Mouse (Mus musculus) hematopoietic stem cell, adult 5-6 weeks (primary cell): ENCODE measurements around the gene Tmem184a. TPM values are rescaled to one million over a fixed set of nuclear protein-coding genes. Genes with fewer than 3 reads are reported as not detected.

Experiments
- ATAC-seq, 2 experiments: fragments of 125-278 bp in 1 of 2; replicated peaks in 1 of 2; 2 replicates each; pipeline ENCODE4 v1.8.0; 2016 to 2017; ENCODE audit warnings: inconsistent platforms in 2 of 2, mild to moderate bottlenecking in 2 of 2, moderate number of reproducible peaks in 2 of 2, low read depth in 1 of 2, moderate TSS enrichment in 1 of 2; ENCODE audit not compliant: low FRiP score in 2 of 2, poor library complexity in 2 of 2, severe bottlenecking in 2 of 2, insufficient read depth in 1 of 2, low TSS enrichment in 1 of 2
- total RNA-seq: library from RNA; stranded (forward); fragments of 172-1452, 232-1000 nt; gene quantifications from 2 replicates; pipeline ENCODE4 v1.2.3, GENCODE M21; 2017

Gene Tmem184a
- total RNA-seq, 1 experiment from 2014 or later, result 0.30 TPM

GRCm38 (mm10) chr5:139818056-139818455 is 1.7 kb downstream of the Tmem184a start:
- ATAC-seq, result no peak

GRCm38 (mm10) chr5:139817292-139817691 is 2.4 kb downstream of the Tmem184a start:
- peak in 1 of 2 experiments; percentile 34; a peak in 1 of 4 replicates for ATAC-seq

GRCm38 (mm10) chr5:139816445-139816844 is 3.3 kb downstream of the Tmem184a start:
- no peak for ATAC-seq

- ATAC-seq, result no peak
These were observed 3.8 kb downstream of the Tmem184a start for GRCm38 (mm10) chr5:139815964-139816363.

GRCm38 (mm10) chr5:139813963-139814381 is 5.7 kb downstream of the Tmem184a start:
- ATAC-seq, result no peak

GRCm38 (mm10) chr5:139813126-139813490 is 6.6 kb downstream of the Tmem184a start:
- no peak for ATAC-seq

GRCm38 (mm10) chr5:139812398-139813125 is 7.2 kb downstream of the Tmem184a start:
- no peak for ATAC-seq

- ATAC-seq, result no peak
These were observed 7.9 kb downstream of the Tmem184a start for GRCm38 (mm10) chr5:139811677-139812397.

- ATAC-seq, result no peak
These were observed 10.3 kb downstream of the Tmem184a start for GRCm38 (mm10) chr5:139809397-139809796.

- ATAC-seq, result no peak
These were observed 13.8 kb downstream of the Tmem184a start for GRCm38 (mm10) chr5:139805924-139806323.

- ATAC-seq, result peak in 1 of 2 experiments; percentile 2; a peak in 1 of 4 replicates
These were observed 15.1 kb downstream of the Tmem184a start for GRCm38 (mm10) chr5:139804573-139805111.

- peak; percentile 50 to 63 for ATAC-seq
These were observed 15.6 kb downstream of the Tmem184a start for GRCm38 (mm10) chr5:139804107-139804551.

- peak; percentile 24 to 45 for ATAC-seq
These were observed 16.1 kb downstream of the Tmem184a start for GRCm38 (mm10) chr5:139803601-139804102.

- ATAC-seq, result no peak
These were observed 16.6 kb downstream of the Tmem184a start for GRCm38 (mm10) chr5:139803165-139803564.

- ATAC-seq, result no peak
These were observed 17.8 kb downstream of the Tmem184a start for GRCm38 (mm10) chr5:139801880-139802279.

GRCm38 (mm10) chr5:139801231-139801630 is 18.5 kb downstream of the Tmem184a start:
- ATAC-seq, result no peak

GRCm38 (mm10) chr5:139799801-139800590 is 19.7 kb downstream of the Tmem184a start:
- ATAC-seq, result no peak
